Mouse (Mus musculus) E14TG2a.4 (cell line): ENCODE data around the gene Gprin1.

Source experiments
- CTCF ChIP-seq: conservative IDR thresholded peaks from 2 replicates; pipeline ENCODE4 v1.5.1; 2014; ENCODE audit warnings: low read length
- NANOG ChIP-seq: IDR thresholded peaks from 2 replicates; pipeline ENCODE4 v1.6.1; 2014; ENCODE audit warnings: borderline replicate concordance, low read length, mixed read lengths

- no peak for TF ChIP-seq CTCF
- TF ChIP-seq NANOG = no peak
Observed at GRCm38 (mm10) chr13:54780592-54780991, 30.9 kb upstream of the Gprin1 start.
